Mouse (Mus musculus) layer of hippocampus, postnatal 10 days (tissue): ENCODE data around the gene Gria3. TPM values are rescaled to one million over a fixed set of nuclear protein-coding genes. Genes with fewer than 3 reads are reported as not detected.

Experiments
- DNase-seq, 2 experiments: peaks; one replicate each; pipeline ENCODE4 v3.0.0; 2021; ENCODE audit warnings: low spot score in 2 of 2
- long read RNA-seq: library from polyadenylated mRNA; stranded (forward); transcript quantifications from one replicate; pipeline ENCODE4 v2.0.0, GENCODE M21; 2023
- total RNA-seq, 2 experiments: library from RNA; stranded (reverse); gene quantifications; 2 replicates each; pipeline ENCODE4 v1.2.3; 2021

Gria3 gene
- 10 to 100 TPM; 95.2 to 98.5 TPM for total RNA-seq
- long read RNA-seq, full-length matches to known transcripts: 10 of 25 reads
- long read RNA-seq, partial matches to known transcripts: 5 of 25 reads
- long read RNA-seq, other reads (novel, unspliced or antisense): 10 of 25 reads

- peak; percentile 33 to 35 for DNase-seq
Observed at GRCm38 (mm10) chrX:41400058-41400904, at the start of gene Gria3. Gene Gria3, plus strand, starts transcription at chrX:41400854.

GRCm38 (mm10) chrX:41387086-41387485 lies 13.6 kb upstream of the Gria3 start:
- DNase-seq: peak in 1 of 2 experiments; percentile 14

GRCm38 (mm10) chrX:41389079-41389478 lies 11.6 kb upstream of the Gria3 start:
- DNase-seq: no peak

GRCm38 (mm10) chrX:41398482-41398881 lies 2.2 kb upstream of the Gria3 start:
- DNase-seq: no peak

- no peak for DNase-seq
Observed at GRCm38 (mm10) chrX:41401186-41401585, 532 bp downstream of the Gria3 start.

DNA sequence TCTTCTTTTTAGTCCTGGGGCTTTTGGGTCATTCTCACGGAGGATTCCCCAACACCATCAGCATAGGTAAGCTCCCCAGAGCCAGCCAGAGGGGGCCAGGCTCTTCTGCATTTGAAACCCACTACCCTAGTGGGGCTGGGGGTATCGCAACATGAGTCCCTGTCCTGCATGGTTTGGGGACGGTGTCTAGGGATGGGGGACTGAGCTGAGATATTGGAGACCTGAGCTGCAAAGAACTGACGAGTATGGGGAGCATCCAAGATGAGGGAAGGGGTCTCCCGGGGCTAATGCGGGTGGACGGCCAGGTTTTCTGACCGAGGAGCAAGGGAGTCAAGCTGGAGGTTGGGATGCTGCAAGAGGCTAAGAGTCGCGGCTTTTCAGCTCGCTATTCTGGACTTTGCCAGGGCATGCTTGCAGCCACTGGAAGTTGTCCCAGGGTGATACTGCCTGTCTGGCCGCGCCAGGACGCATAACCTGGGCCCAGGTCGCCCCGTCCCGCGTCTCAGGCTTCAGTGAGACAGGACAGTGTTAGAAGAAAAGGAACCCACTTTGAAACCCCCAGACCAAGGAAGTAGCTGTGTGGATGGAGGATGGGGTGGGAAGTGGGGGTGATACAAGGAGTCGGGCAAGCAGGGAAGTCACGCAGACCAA lies 1.1 kb downstream of the Gria3 start:
- DNase-seq: no peak

- no peak for DNase-seq
Observed at GRCm38 (mm10) chrX:41402656-41403055, 2.0 kb downstream of the Gria3 start.

DNA sequence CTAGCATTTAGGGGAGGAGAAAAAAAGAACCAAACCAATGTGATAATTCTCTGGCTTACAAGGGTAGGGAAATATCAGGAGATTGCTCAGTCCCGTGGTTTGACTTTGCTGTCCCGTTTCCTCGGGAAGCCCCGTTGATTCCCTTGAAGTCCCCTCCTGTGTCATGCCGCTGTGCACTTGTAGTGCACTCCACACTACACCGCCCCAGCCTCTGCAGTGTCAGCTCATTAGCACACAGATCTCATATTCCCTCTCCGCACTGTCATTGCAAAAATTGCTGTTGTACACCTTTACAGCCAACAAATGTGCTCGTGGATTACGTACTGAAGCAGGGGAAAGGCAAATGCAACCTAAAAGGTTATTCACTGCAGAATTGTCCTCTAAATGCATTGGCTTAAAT lies 5.6 kb downstream of the Gria3 start:
- DNase-seq: no peak

- no peak for DNase-seq
Observed at GRCm38 (mm10) chrX:41409791-41410190, 9.1 kb downstream of the Gria3 start.

- no peak for DNase-seq
Observed at GRCm38 (mm10) chrX:41425651-41426050, 25.0 kb downstream of the Gria3 start.

- no peak for DNase-seq
Observed at GRCm38 (mm10) chrX:41428011-41428410, 27.4 kb downstream of the Gria3 start.

DNA sequence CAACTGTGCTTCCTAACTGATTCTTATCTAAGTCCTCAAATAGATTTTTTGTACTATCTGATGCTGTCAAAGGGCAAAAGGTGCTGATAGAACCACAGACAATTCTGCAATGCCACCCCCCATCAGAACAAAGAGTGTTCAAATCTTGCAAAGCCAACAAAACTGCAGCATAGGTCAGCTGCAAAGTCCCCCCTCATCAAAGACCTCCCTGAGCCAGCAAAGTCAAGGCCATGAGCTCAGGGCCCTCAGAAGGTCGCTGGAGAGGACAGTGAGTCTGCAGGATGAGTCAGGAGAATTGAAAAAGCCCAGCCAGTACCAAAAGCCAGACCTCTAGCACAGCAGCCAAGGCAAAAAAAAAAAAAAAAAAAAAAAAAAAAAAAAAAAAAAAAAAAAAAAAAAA lies 34.9 kb downstream of the Gria3 start:
- no peak for DNase-seq

DNA sequence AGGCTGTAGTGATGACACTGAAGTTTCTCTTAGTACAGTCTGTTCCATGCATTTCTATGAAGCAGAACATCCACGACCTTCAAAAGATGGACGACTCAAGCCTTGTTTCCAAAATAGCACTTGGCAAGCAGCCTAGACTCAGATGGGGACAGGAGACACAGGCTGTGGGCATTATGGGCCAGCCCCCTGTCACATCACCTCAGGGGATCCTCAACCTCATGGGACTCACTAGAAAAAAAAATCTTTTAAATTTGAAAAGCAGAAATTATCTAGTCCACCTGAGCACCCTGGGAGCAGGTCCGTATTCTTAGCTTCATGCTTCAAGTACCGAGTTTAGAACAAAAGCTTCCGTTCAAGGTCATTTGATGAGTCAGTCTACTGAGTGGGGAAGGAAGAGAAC lies 38.2 kb downstream of the Gria3 start:
- DNase-seq: no peak

GRCm38 (mm10) chrX:41448876-41449275 lies 48.2 kb downstream of the Gria3 start:
- no peak for DNase-seq

DNA sequence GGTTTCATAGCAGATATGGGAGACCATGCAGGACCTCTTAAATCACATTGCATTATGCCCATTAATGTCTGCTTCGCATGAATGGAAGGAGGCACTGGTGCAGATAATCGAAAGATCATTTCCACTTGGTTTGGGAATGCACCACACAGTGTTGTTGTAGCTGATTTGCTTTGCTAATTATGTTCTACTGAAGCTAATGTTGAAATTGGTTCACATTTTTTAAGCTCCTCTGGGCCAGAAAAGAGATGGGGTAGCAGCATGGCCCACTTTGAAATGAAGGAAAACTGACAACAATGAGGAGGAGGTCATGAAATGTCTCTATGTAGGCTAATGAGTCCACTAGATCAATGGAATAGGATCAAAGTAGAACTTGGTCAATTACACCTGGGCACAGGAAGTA lies 76.8 kb downstream of the Gria3 start:
- no peak for DNase-seq

DNA sequence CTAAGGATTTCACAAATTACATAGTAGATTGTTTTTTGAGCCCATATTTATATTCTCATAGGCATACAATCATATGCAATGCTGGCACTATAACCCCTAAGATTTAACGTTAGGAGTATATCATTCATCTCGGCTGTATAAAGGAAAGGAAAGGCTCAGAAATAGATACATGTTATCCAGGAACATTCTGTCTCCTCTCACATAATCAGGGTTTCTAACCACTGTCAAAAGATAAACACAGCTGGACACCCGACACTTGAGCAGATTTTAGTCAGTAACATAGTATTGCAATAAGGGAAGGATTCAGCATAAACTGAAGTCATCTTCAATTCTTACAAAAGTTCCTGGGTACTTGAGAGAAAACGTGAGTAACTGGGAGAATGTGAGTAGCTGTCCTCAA lies 95.9 kb downstream of the Gria3 start:
- DNase-seq: no peak

DNA sequence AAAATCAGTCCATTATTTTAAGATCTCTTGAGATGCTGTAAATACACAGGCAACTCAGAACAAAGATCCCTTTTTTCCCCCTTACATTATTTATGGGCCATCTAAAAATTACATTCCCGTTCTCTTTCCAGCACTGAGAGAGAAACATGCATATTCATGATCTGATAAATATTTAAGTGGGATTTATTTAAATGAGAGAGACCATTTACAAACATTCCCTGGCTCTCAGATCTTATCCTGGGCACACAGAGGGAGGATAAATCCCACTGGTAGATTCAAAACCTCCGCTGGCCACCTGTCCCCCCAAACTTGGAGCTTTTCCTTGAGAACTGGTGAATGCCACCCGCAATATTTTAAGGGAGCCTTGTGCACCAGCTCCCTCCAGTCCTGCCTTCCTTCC lies 104.7 kb downstream of the Gria3 start:
- no peak for DNase-seq

GRCm38 (mm10) chrX:41507959-41508358 lies 107.3 kb downstream of the Gria3 start:
- DNase-seq: no peak

DNA sequence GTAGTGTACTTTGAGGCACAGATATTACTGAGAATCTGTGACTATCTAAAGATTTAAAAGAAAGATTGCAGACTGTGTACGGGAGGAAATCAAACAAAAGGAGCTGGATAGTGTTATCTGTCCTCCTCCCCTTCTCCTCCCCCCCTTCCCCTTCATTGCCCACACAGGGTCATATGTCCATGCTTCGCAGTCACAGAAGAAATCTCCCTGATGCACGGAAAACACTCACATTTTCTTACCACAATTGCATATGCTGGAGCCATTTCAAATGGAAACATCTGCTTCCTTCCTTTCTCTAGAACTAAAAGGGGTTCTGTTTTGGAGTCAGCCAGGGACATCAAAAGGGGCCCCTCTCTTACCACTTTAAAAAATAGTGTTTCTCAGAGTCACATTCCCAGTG lies 114.3 kb downstream of the Gria3 start:
- no peak for DNase-seq

GRCm38 (mm10) chrX:41532511-41532910 lies 131.9 kb downstream of the Gria3 start:
- no peak for DNase-seq

DNA sequence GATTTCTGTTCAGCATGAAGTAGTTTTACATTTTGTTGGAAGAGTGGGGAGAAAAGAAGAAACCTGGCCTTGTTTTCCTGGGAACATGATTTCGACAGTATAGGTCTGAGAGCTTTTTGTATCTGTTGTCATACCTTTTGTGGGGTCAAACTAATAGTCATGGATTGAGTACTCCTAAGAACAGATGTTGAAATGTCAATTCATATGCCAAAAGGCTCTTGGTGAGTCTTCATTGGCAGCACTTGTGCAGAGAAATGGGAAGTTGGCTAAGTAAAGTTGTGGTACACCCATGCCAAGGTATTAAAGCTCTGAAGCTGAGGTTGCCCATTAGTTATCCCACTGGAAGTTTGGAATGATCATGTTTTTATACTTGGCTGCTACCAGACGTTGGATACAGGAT lies 135.2 kb downstream of the Gria3 start:
- no peak for DNase-seq

DNA sequence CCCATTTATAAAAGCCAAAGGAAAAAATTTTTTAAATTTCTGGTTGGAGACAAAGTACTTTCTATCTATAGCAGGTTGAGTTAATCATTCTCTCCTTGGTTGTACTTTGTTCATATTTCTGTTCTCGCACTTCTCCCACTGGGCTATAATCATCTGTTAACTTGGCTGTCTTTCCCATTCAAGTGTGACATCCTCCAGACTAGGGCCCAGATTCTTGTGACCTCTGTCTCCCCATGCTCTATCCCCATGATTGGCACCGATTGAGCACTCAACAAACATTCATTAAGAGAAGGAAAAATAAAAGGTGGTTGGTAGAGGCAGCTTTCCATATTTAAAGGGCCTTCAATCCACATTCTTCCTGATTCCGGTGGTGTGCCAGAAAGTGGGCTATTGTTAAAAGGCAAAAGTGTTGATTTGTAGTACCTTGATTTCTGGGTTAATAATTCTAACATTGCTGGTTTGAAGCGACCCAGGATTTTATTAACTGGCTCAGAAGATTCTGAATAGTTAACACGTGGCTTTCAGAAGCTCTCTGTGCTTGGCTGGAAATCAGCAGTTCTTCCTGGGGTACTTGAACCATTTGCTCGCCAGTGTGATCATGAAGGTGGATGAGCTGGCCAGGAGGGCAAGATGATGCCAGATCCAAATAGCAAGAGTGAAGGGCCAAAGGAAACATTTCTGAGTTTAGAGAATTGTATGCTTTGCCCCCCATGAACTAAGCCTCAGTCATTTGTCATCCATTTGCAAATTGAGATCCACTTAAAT lies 161.8 kb downstream of the Gria3 start:
- DNase-seq: no peak
